Mouse (Mus musculus) CH12.LX (cell line): ENCODE data around the gene Pkdcc. TPM values are rescaled to one million over a fixed set of nuclear protein-coding genes. Genes with fewer than 3 reads are reported as not detected.

ENCODE experiments used
- DNase-seq: peaks from one replicate; pipeline ENCODE4 v3.0.0-alpha.2; 2013; ENCODE audit errors: extremely low read depth
- H3K27ac ChIP-seq: 2 replicates; pipeline ENCODE4 v1.5.1; 2012; ENCODE audit warnings: low read depth, mild to moderate bottlenecking, control low read depth, moderate library complexity; ENCODE audit not compliant: insufficient read depth
- H3K27me3 ChIP-seq: replicated peaks from 2 replicates; pipeline ENCODE3; 2012; ENCODE audit warnings: inconsistent platforms
- H3K36me3 ChIP-seq, 2 experiments: replicated peaks in 1 of 2; 2 replicates each; pipeline versions ENCODE3 to v1.6.1; 2012; ENCODE audit warnings: inconsistent platforms in 1 of 2, low read length in 1 of 2, mild to moderate bottlenecking in 1 of 2, mixed read lengths in 1 of 2, moderate library complexity in 1 of 2; ENCODE audit not compliant: control insufficient read depth in 1 of 2, insufficient read depth in 1 of 2
- H3K4me1 ChIP-seq, 2 experiments: 2 replicates each; pipeline ENCODE4 v1.6.1; 2012; ENCODE audit warnings: inconsistent platforms in 1 of 2, moderate library complexity in 1 of 2; ENCODE audit not compliant: insufficient read depth in 2 of 2, control insufficient read depth in 1 of 2
- H3K4me2 ChIP-seq: 2 replicates; pipeline ENCODE4 v1.6.1; 2012; ENCODE audit warnings: low read depth, mild to moderate bottlenecking, control low read depth; ENCODE audit not compliant: poor library complexity, insufficient read depth, severe bottlenecking
- H3K4me3 ChIP-seq, 3 experiments: fragments of 150-350 bp in 1 of 3; sonication (generic) in 1 of 3; replicated peaks in 1 of 3; 2 replicates each; pipeline versions ENCODE3 to v1.5.1; 2011 to 2012; ENCODE audit warnings: low read depth in 2 of 3, low read length in 2 of 3, mild to moderate bottlenecking in 2 of 3, moderate library complexity in 2 of 3, control low read depth in 1 of 3, improper control_type of control experiment in 1 of 3, inconsistent platforms in 1 of 3, mixed read lengths in 1 of 3; ENCODE audit not compliant: poor library complexity in 1 of 3
- H3K79me2 ChIP-seq: replicated peaks from 2 replicates; pipeline ENCODE4 v1.6.1; 2012; ENCODE audit warnings: mild to moderate bottlenecking, moderate library complexity; ENCODE audit not compliant: control insufficient read depth, poor library complexity, insufficient read depth, severe bottlenecking; ENCODE audit errors: extremely low read depth
- H3K9ac ChIP-seq: 2 replicates; pipeline ENCODE4 v1.6.1; 2012; ENCODE audit warnings: low read depth, mild to moderate bottlenecking, control low read depth, moderate library complexity; ENCODE audit not compliant: insufficient read depth
- H3K9me3 ChIP-seq: replicated peaks from 2 replicates; pipeline ENCODE3; 2012; ENCODE audit warnings: low read length, inconsistent platforms, mixed read lengths
- BHLHE40 ChIP-seq: IDR thresholded peaks from 2 replicates; pipeline ENCODE4 v1.6.1; 2011; ENCODE audit warnings: mild to moderate bottlenecking, low read depth, low read length, improper control_type of control experiment
- CHD1 ChIP-seq: IDR thresholded peaks from 2 replicates; pipeline ENCODE4 v1.6.1; 2012; ENCODE audit warnings: low read depth, low read length, improper control_type of control experiment, inconsistent platforms
- CHD2 ChIP-seq: IDR thresholded peaks from 2 replicates; pipeline ENCODE4 v1.6.1; 2011; ENCODE audit warnings: low read length, improper control_type of control experiment
- CTCF ChIP-seq, 2 experiments: IDR thresholded peaks in 1 of 2; conservative IDR thresholded peaks in 1 of 2; 2 replicates each; pipeline ENCODE4 v1.5.1; 2011 to 2012; ENCODE audit warnings: low read depth in 2 of 2, low read length in 2 of 2, improper control_type of control experiment in 1 of 2, inconsistent platforms in 1 of 2, mild to moderate bottlenecking in 1 of 2, moderate library complexity in 1 of 2
- ELF1 ChIP-seq: IDR thresholded peaks from 2 replicates; pipeline ENCODE4 v1.6.1; 2014; ENCODE audit warnings: low read depth, mild to moderate bottlenecking, inconsistent platforms, low read length, improper control_type of control experiment
- EP300 ChIP-seq: IDR thresholded peaks from 2 replicates; pipeline ENCODE4 v1.6.1; 2011; ENCODE audit warnings: low read length, improper control_type of control experiment
- ETS1 ChIP-seq: conservative IDR thresholded peaks from 2 replicates; pipeline ENCODE4 v1.6.1; 2012; ENCODE audit warnings: low read depth, mild to moderate bottlenecking, inconsistent platforms, low read length, improper control_type of control experiment, moderate library complexity
- GABPA ChIP-seq: IDR thresholded peaks from 2 replicates; pipeline ENCODE4 v1.6.1; 2012; ENCODE audit warnings: low read depth, low read length, improper control_type of control experiment, inconsistent platforms; ENCODE audit not compliant: insufficient replicate concordance
- JUN ChIP-seq: IDR thresholded peaks from 2 replicates; pipeline ENCODE4 v1.6.1; 2011; ENCODE audit warnings: low read depth, mild to moderate bottlenecking, low read length, improper control_type of control experiment, moderate library complexity; ENCODE audit not compliant: insufficient read depth
- JUND ChIP-seq: conservative IDR thresholded peaks from 2 replicates; pipeline ENCODE4 v1.6.1; 2011; ENCODE audit warnings: low read depth, low read length, improper control_type of control experiment
- KAT2A ChIP-seq: IDR thresholded peaks from 2 replicates; pipeline ENCODE4 v1.6.1; 2012; ENCODE audit warnings: low read length, improper control_type of control experiment, inconsistent platforms; ENCODE audit not compliant: insufficient replicate concordance
- MAFK ChIP-seq: IDR thresholded peaks from 2 replicates; pipeline ENCODE4 v1.6.1; 2011; ENCODE audit warnings: low read length, improper control_type of control experiment; ENCODE audit not compliant: insufficient replicate concordance
- MAX ChIP-seq: IDR thresholded peaks from 2 replicates; pipeline ENCODE4 v1.6.1; 2011; ENCODE audit warnings: low read length, improper control_type of control experiment
- MEF2A ChIP-seq: IDR thresholded peaks from 2 replicates; pipeline ENCODE4 v1.6.1; 2014; ENCODE audit warnings: low read depth, mild to moderate bottlenecking, inconsistent platforms, low read length, improper control_type of control experiment, borderline replicate concordance
- MXI1 ChIP-seq: IDR thresholded peaks from 2 replicates; pipeline ENCODE4 v1.6.1; 2011; ENCODE audit warnings: mild to moderate bottlenecking, low read depth, low read length, improper control_type of control experiment
- NELFE ChIP-seq: IDR thresholded peaks from 2 replicates; pipeline ENCODE4 v1.6.1; 2011; ENCODE audit warnings: low read depth, low read length, improper control_type of control experiment
- NRF1 ChIP-seq: IDR thresholded peaks from 2 replicates; pipeline ENCODE4 v1.6.1; 2014; ENCODE audit warnings: low read depth, mild to moderate bottlenecking, inconsistent platforms, low read length, improper control_type of control experiment, moderate library complexity
- POLR2A ChIP-seq: IDR thresholded peaks from 2 replicates; pipeline ENCODE4 v1.6.1; 2011; ENCODE audit warnings: low read depth, mild to moderate bottlenecking, improper control_type of control experiment, low read length
- POLR2AphosphoS2 ChIP-seq: IDR thresholded peaks from 2 replicates; pipeline ENCODE4 v1.6.1; 2011; ENCODE audit warnings: low read depth, low read length, improper control_type of control experiment
- RCOR1 ChIP-seq: conservative IDR thresholded peaks from 2 replicates; pipeline ENCODE4 v1.6.1; 2012; ENCODE audit warnings: low read depth, mild to moderate bottlenecking, inconsistent platforms, low read length, improper control_type of control experiment
- SIN3A ChIP-seq: IDR thresholded peaks from 2 replicates; pipeline ENCODE4 v1.6.1; 2012; ENCODE audit warnings: low read length, improper control_type of control experiment, inconsistent platforms
- SMC3 ChIP-seq: IDR thresholded peaks from 2 replicates; pipeline ENCODE4 v1.6.1; 2011; ENCODE audit warnings: low read depth, low read length, improper control_type of control experiment
- TBP ChIP-seq: conservative IDR thresholded peaks from 2 replicates; pipeline ENCODE4 v1.6.1; 2011; ENCODE audit warnings: low read depth, low read length, improper control_type of control experiment
- TCF12 ChIP-seq: IDR thresholded peaks from 2 replicates; pipeline ENCODE4 v1.6.1; 2014; ENCODE audit warnings: low read depth, mild to moderate bottlenecking, inconsistent platforms, low read length, improper control_type of control experiment
- UBTF ChIP-seq: IDR thresholded peaks from 2 replicates; pipeline ENCODE4 v1.6.1; 2012; ENCODE audit warnings: low read depth, mild to moderate bottlenecking, inconsistent platforms, low read length, improper control_type of control experiment, moderate library complexity
- USF2 ChIP-seq: conservative IDR thresholded peaks from 2 replicates; pipeline ENCODE4 v1.6.1; 2011; ENCODE audit warnings: low read depth, low read length, improper control_type of control experiment
- ZC3H11A ChIP-seq: IDR thresholded peaks from 2 replicates; pipeline ENCODE4 v1.6.1; 2012; ENCODE audit warnings: low read depth, mild to moderate bottlenecking, inconsistent platforms, low read length, improper control_type of control experiment
- ZKSCAN1 ChIP-seq: IDR thresholded peaks from 2 replicates; pipeline ENCODE4 v1.6.1; 2012; ENCODE audit warnings: low read depth, inconsistent platforms, low read length, improper control_type of control experiment, borderline replicate concordance
- ZMIZ1 ChIP-seq: IDR thresholded peaks from 2 replicates; pipeline ENCODE4 v1.6.1; 2012; ENCODE audit warnings: low read depth, mild to moderate bottlenecking, inconsistent platforms, low read length, improper control_type of control experiment
- ZNF384 ChIP-seq: IDR thresholded peaks from 2 replicates; pipeline ENCODE4 v1.6.1; 2012; ENCODE audit warnings: low read depth, low read length, improper control_type of control experiment, inconsistent platforms
- dilution Hi-C: fragments of 300-500 bp; cut with MboI; formaldehyde crosslinking; loops from 2 replicates; pipeline ENCODE4 v1.14.3; 2020; ENCODE audit warnings: low sequenced_read_pairs; ENCODE audit not compliant: extremely low pct_unique_long_range_greater_than_20kb, extremely low pct_ligation_motif_present
- in situ Hi-C: fragments of 300-500 bp; cut with MboI; formaldehyde crosslinking; loops from 3 replicates; pipeline ENCODE4 v1.14.3; 2019; ENCODE audit warnings: low sequenced_read_pairs, low pct_ligation_motif_present, low pct_unique_long_range_greater_than_20kb, mixed read lengths
- polyA plus RNA-seq: library from polyadenylated mRNA; unstranded; fragments of >175 nt; gene quantifications from 2 replicates; pipeline ENCODE4 v1.2.1, GENCODE M21; 2012; ENCODE audit warnings: low read depth; ENCODE audit not compliant: insufficient read length
- total RNA-seq, 2 experiments: library from RNA; depleted of rRNA; stranded (reverse); fragments of 300-350 nt in 1 of 2; fragments of >200 nt in 1 of 2; gene quantifications; 2 replicates each; pipeline ENCODE4 v1.2.3; 2012 to 2014

Pkdcc gene
- total and polyA plus RNA-seq, 3 experiments: 3.7 to 4.3 (median 4.2) TPM

DNA sequence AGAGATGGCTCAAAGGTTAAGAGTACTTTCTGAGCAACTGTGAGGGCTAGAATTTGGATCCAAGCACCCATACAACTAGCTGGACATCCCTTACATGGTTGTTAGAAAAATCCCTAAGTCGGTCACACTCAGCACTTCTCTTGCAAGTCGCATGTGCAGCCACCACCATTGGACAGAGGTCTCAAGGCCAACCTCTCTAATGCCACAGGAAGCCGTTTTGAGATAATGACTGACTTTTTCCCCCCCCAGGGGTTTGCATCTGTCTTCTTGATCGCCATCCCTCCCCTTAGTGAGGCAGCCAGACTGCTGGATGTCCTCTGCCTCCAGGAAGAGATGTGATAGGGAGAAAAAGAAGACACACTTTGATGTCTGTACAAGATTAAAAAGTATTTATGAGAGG lies 32.1 kb downstream of the Pkdcc start:
- no peak for DNase-seq
- Histone ChIP-seq H3K79me2 (no peaks in the 10 kb centered on the region), H3K9ac (no peak overlapping the region), H3K4me1 (peaks cover 0 to 3% of the 10 kb centered on the region in 2 experiments; a peak in 1 of 4 replicates), H3K9me3 (no peaks in the 10 kb centered on the region), H3K4me2 (no peak overlapping the region), H3K4me3 (no peak overlapping the region), H3K36me3 (no peaks in the 10 kb centered on the region), H3K27me3 (no peaks in the 10 kb centered on the region), H3K27ac (no peak overlapping the region)
- no peak for TF ChIP-seq CHD2
- TF ChIP-seq KAT2A: no peak
- no peak for TF ChIP-seq RCOR1
- TF ChIP-seq ZMIZ1: no peak
- TF ChIP-seq TCF12: no peak
- TF ChIP-seq SIN3A: no peak
- TF ChIP-seq ELF1: no peak
- TF ChIP-seq UBTF: no peak
- TF ChIP-seq NRF1: no peak
- no peak for TF ChIP-seq NELFE
- no peak for TF ChIP-seq MXI1
- no peak for TF ChIP-seq EP300
- TF ChIP-seq MEF2A: no peak
- no peak for TF ChIP-seq CHD1
- no peak for TF ChIP-seq TBP
- TF ChIP-seq BHLHE40: no peak
- dilution Hi-C loops: no loop called here
- in situ Hi-C loops: no loop called here

- Histone ChIP-seq H3K9ac (no peak overlapping the region), H3K36me3 (no peaks in the 10 kb centered on the region), H3K27ac (no peak overlapping the region), H3K27me3 (no peaks in the 10 kb centered on the region), H3K4me3 (no peak overlapping the region), H3K4me2 (no peak overlapping the region), H3K79me2 (no peaks in the 10 kb centered on the region), H3K9me3 (no peaks in the 10 kb centered on the region), H3K4me1 (peaks cover 0 to 3% of the 10 kb centered on the region in 2 experiments; a peak in 1 of 4 replicates)
- in situ Hi-C loops: no loop called here
- dilution Hi-C loops: no loop called here
- TF ChIP-seq NRF1 (no peak), GABPA (no peak), JUND (no peak), USF2 (no peak), ZNF384 (no peak), ETS1 (no peak), CTCF (conservative IDR thresholded peaks at IDR 0.05 in 1 of 2, IDR thresholded peaks at IDR 0.05 in 1 of 2; ENCODE audit: low read depth in 2 of 2, low read length in 2 of 2) (no peak), CHD2 (no peak), MAFK (no peak), POLR2AphosphoS2 (no peak), MAX (no peak), CHD1 (no peak), ZKSCAN1 (no peak), POLR2A (no peak), JUN (no peak), ZC3H11A (no peak), MEF2A (no peak), SMC3 (no peak)
- no peak for DNase-seq
Measured at GRCm38 (mm10) chr17:83248467-83248866, 33.4 kb downstream of the Pkdcc start.
